Mouse (Mus musculus) heart, adult 11 months (tissue): ENCODE measurements around the gene Polr2j.
A peak's percentile ranks its signal among the peaks of the same experiment; 100 is the strongest.

Experiments
- DNase-seq: peaks from one replicate; pipeline ENCODE4 v3.0.0; 2022

Polr2j gene

DNA sequence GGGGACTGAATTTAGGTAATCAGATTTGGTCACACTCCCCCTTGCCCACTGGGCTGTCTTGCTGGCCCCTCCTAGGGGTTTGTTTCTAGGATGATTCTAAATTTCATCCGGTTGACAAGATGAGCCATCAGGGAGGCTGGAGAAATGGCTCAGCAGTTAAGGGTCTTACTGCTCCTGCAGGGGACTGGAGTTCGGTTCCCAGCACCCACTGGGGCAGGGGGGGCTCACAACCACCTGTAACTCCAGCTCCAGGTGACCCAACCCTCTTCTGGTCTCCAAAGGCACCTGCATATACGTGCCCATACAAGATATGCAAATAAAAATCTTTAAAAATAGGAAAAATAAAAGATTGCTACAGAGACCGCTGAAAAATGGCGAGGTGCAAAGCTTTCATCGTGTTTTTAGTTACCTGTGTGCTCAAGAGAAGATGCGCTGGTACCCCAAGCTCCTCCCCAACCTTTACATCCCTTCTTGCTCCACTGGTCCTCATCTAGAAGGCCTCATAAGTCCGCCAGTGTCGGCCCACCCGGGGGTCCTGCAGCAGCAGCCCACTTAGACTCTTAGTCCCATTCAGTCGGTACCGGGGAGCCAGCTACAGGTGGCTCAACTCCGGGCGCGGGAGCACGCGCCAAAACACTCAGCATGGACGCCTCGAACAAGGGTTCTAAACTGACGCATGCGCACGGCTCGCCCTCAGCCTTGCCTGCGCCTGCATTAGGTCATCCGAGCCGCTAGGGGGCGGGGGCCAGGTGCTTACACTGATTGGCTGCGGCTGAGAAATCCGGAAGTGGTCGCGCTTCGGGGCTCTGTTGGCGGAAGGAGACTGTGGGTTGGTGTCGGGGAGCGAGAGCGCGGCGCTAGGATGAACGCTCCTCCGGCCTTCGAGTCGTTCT lies at the start of gene Polr2j:
TSS of gene Polr2j (plus strand) at position 741 of the 893 bp plus-strand sequence.
- peak; percentile 99 for DNase-seq

DNA sequence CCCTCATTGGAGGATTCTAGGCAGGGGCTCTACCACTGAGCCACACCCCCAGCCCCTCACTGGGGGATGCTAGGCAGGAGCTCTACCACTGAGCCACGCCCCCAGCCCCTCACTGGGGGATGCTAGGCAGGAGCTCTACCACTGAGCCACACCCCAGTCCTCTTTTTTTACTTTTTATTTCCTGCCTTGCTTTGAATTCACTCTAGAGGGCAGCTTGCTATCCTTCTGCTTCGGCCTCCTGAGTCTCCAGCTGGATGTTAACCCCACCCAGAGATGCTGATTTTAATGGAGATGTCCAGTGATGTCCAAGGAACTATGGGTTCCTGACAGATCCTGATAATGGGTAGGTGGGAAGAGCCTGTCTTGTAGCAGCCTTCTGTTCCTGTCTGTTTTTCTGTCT lies 47.0 kb upstream of the Polr2j start:
- no peak for DNase-seq

DNA sequence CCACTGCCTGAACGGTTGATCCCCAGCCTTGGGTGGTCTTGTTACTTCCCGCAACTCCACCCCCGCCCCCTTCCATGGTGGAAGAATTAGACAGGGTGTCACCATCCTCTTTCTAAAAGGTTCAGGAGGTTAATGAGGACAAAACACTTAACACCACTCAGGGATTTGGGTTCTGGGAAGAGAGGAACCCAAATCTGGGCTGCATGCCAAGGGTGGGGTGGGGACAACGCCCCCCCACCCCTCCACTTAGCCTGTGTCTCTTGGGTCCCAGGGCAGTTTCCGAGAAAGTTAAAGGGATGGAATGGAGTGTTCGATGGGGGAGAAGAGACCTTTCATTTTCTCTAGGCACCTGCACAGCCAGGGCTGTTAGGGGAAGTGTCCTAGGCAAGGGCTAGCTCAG lies 43.4 kb upstream of the Polr2j start:
- DNase-seq: no peak

DNA sequence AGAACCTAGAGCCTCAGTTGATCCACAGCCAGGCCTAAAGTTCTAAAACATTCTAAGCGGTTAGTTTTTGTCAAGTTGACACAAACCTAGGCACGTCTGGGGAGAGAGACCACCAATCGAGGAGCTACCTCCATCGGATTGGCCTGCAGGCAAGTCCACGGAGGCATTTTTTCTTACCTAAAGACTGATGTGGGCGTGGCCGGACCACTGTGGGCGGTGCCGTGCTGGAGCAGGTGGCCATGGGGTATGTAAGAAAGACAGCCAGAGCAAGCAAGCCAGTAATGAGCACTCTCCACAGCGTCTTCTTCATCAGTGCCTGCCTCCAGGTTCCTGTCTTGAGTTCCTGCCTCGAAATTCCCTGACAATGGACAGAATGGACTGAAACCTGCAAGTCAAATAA lies 42.9 kb upstream of the Polr2j start:
- no peak for DNase-seq

DNA sequence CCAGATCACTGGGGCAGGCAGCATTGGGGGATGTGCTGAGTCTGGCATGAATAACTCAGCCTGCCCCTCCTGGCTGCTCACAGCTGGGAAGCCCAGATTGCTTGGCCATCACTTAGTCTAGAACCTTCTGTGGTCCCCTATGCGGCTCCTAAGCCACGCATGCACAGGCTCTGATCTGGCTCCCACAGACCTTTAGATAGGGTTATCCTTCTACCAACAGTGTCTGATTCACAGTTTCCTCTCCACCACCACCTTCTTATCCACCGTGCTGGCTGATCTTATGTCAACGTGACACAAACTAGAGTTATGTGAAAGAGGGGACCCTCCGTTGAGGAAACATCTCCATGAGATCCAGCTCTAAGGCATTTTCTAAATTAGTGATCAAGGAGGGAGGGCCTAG lies 41.4 kb upstream of the Polr2j start:
- DNase-seq: no peak

DNA sequence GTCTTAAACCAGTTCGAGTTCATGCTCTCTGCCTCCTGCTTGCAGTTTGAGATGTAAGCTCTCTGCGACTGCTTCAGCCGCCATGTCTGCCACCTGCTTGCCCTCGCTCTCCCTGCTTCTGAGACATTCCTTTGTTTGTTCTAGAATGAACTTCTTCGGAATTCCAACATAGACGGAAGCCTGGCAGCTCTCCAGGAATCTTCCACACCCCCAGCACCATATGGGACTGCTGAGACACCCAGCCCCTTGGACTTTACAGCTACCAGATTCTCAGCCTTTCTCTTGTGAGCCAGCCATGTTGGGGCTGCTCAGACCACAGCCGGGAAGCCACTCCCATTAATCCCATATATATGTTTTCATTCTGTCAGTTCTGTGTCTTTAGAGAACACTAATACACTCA lies 40.1 kb upstream of the Polr2j start:
- no peak for DNase-seq

DNA sequence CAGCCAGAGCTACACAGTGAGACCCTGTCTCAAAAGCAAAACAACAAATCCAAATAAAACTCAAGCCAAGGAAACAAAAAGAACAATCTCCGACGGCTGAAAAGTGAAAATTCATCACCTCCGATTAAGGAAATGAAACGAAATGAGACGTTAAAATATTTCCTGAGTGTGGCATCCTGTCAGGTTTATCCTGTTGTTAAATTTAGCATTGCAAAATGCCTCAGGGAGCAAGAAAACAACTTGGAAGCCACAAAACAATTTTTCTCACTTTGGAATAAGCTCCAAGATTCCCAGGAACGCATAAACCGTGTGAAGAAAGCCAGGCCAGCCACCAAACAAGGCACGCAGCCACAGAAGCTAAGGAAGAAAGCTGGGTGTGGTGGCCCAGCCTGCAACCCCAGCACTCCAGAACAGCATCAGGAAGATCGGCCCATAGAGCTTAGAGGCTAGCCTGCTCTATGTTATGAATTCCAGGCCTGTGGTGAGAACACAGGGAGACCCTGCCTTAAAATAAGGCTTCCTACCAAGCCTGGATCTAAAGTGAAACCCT lies 39.4 kb upstream of the Polr2j start:
- DNase-seq: peak; percentile 96

DNA sequence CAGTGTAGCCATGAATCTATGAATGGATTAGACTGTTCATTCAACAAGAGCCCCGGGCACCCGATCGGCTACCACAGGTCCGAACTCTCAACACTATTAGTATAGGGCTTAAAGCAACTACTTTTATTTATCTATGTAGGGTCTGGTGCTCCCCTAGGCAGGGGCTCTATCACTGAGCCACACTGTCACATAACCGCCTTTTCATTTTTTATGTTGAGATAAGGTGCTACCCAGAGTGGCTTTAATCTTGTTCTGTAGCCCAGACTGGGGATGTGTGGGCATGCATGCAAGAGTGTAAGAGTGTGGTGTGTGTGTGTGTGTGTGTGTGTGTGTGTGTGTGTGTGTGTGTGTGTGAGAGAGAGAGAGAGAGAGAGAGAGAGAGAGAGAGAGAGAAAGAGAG lies 38.3 kb upstream of the Polr2j start:
- DNase-seq: no peak

DNA sequence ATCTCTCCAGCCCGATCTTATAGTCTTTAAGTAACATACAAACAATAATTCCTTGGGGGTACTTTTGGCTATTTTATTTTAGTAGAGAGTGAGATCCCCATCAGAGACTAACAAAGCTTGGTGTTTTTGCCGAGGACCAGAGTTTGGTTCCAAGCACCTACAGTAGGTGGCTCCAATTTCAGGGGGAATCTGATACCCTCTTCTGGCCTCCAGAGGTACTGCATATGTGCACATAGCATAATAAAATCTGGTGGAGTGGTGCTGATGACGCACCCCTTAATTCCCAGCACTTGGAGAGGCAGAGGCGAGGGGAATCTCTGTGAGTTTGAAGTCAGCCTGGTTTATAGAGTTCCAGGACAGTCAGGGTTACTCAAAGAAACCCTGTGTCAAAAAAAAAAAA lies 34.1 kb upstream of the Polr2j start:
- no peak for DNase-seq

DNA sequence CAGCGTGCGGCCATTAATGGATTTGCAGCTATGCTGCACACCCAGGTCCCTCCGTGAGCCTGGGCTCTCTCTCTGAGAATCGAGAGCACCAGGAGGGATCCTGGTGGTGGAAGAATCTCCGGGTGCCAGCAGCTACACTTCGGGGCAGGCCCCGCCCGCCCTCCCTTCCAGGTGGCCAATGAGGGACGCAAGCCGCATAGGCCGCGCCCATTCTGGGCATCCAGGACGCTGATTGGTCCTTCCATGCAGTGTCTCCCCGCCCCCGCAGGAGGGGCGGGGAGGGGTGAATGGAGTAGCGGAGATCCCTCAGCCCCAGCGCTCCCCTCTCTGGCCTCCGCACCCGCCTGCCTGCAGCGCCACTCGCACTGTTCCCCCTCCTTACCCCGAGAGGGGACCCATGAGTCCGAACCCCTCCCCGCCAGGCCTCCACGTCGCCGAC lies 32.7 kb upstream of the Polr2j start, which contains the start of gene Rasa4:
TSS of gene Rasa4 (plus strand) at position 248 of the 439 bp plus-strand sequence.
- peak; percentile 100 for DNase-seq

DNA sequence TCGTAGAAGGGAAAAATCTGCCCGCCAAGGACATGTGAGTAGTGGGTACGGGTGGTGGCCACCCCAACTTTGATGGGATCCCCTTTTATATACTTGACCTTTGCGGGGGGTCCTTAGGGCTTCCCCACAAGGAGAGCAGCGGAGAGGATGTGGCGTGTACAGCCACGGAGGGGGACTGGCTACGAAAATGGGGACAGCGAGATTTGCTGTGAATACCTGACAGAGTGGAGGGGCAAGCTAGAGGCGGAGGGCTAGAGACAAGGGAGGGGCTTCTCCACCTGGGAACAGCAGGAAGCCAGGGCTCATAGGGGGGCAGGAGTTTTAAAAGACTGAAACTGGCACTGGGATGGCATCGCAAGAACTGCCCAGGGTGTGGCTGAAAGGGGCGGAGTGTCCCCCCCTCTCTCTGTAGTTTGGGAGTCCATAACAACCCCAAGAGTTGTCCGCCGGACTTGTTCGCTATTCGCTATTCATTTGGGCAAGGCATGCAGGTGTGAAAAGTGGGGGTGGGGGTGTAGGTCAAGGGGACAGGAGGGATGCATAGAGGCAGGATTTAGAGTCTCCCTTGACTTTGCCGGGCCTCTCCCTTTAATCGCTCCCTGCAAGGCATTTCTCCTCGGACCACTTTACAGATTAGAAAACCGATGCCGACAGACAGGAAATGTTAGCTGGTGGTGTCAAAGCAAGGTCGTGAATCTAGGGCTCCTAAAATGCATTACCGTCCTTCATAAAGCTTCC lies 32.1 kb upstream of the Polr2j start:
- DNase-seq: peak; percentile 96

DNA sequence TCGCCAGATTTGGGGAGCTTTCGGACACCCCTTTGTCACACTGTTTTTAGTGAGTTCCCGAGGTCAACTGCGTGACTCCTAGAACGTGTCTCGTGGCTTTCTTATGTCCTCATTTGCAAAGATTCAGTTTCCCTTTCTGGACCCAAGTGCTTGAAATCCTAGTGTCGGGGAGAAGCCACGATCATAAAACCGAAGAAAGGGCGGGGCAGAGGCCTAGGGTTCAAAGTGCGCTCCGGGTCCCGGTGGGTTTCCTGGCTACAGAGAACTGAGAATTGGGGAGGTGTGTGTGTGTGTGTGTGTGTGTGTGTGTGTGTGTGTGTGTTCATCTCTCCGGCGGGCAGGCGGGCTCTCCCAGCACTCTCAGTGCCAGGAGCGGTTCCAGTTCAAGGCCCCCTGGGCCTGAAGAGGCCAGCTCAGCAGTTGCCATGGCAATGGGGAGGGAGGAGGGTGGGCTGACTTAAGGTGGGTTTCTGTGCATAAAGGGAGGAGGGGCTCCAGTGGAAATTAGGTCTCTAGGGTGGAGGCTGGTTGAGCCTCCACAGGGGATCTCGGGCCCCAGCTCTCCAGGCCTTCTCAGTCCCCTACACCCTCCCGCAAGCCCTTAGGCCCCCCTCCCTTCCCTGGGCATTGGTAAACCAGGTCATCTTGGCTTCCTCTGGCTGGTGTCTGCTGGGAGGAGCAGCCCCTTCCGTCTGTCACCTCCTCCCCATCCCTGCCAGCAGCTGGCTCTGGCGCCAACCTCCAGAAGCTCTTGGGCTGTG lies 31.4 kb upstream of the Polr2j start:
- peak; percentile 95 for DNase-seq

DNA sequence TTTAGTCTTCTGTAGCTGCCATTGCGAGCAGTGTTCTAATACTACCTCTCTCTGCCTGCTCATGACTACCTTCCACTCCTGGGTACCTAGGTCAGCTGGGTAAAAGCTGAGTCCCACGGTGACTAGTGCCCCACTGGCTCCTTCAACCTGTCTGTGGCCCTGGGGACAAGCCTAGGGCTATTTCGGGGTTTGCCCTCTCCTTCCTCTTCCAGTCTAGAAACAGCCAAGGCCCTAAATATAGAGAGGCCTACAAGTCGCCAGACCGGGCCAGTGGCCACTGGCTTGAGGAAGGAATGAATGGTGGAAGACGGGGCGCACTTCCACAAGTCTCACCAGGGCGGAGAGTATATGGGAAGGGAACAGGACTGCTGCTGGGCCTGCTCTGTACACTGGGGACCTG lies 30.1 kb upstream of the Polr2j start:
- peak; percentile 95 for DNase-seq

DNA sequence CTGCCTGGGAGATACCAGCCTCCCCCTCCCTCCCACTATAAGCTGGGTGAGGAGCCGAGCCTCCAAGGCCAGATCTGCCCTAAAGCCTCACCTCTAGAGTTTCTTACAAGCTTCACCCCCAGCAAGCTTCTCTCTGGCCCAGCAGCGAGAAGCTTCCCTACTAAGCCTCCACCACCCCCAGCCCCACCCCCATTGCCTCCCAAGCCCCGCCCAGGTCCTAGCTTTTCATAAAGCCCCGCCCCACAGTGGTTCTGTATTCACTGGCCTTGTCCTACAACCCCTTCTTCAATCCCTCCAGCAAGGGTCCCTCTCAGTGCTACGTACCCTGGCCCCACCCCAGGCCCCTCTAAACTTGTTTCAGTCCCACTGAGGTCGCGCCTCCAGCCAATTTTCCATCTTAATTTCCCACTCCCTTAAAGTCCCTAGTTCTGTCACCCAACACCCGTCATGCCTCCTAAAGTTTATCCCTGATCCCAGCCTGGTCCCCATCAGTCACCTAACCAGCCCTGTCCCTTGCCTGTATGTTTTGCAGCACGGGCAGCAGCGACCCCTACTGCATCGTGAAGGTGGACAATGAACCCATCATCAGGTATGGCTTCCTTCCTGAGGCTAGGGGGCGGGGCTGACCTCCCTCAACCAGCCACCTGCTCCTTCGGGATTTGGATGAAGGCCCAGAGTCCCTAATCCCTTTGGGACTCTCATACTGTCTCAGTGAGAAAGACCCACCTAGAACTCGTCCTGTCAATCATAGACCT lies 27.4 kb upstream of the Polr2j start:
- DNase-seq: no peak

DNA sequence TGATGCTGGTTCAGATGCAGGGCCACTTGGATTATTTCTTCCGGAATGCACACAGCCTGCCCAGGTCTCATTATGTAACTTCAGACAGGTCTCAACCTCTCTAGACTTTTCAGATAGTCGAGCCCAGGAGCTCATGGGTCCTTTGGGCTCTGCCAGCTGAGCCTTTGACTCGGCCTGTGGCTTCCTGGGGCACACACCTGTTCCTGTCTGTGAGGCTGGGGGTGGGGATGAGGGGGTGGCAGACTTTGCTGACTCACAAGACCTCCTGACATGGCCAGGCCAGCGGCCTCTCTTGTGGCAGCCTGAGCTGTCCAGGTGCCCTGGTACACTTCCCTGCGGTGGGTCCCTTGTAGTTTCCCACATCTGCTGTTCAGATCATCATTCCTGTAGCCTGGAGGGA lies 24.5 kb upstream of the Polr2j start:
- no peak for DNase-seq

DNA sequence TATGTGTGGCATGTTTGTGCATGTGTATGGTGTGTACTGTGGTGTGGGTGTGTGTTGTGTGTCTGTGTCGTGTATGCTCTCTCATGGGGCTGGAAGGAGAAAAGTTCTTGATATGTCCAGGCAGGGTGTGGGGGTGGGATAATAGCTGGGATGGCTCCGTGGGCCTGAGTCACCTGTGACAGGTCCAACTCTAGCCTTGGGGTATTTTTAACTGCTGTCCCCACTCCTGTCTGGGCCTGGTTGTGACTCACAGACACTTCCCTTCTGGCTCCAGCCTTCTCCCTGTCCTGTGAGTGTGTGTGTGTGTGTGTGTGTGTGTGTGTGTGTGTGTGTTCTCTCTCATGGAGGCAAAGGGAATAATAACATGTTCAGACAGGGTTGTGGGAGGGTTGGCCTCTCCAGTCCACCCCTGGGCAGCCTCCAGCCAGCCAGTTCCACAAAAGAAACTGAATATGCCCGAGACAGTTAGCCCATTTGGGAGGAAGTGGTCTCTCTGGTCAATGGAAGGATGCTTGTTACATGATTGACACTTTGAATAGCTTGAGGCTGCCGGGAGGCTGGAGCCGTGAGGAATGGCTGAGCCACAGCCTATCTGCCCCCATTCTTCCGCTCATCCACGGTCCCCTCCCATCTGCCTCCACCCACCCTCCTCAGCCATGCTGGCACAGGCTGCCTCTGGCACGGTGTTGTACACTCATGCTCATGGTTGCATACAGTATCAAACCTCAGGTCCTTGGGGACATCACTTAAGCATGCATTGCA lies 22.0 kb upstream of the Polr2j start:
- no peak for DNase-seq

DNA sequence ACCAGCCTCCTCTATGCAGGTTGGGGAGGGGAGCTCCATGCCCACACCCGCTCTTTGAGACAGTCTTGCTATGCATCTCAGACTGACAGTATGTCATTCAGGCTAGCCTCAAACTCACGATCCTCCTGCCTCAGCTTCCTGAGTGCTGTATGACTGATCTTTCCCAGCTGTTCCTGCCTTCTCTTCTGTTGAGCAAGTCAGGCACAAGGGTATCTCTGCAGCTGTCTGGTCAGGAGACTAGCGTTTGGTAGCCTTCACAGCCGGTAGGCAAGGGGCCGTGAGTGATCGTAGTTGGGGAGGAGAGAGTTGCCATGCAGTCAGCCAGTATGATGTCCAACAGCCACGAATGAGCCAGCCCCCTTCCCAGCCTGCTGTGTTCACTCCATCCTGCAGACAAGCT lies 21.3 kb upstream of the Polr2j start:
- DNase-seq: no peak

DNA sequence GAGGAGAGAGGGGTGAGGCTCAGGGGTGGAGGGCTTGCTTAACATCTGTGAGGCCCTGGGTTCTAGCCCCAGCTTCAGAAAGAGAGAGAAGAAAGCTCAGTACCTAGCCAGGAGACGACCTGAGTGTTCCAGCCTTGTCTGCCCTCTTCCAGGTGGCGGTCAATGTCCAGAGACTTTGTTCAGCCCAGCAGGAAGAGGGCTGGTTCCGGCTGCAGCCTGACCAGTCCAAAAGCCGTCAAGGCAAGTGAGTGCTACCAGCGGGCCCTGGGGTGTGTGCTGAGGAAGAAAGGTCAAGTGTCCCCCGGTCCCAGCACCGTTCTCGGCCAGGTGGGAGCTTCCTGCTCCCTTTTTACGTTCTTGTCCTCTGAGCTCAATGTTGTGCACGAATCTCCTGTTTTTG lies 17.9 kb upstream of the Polr2j start:
- no peak for DNase-seq

DNA sequence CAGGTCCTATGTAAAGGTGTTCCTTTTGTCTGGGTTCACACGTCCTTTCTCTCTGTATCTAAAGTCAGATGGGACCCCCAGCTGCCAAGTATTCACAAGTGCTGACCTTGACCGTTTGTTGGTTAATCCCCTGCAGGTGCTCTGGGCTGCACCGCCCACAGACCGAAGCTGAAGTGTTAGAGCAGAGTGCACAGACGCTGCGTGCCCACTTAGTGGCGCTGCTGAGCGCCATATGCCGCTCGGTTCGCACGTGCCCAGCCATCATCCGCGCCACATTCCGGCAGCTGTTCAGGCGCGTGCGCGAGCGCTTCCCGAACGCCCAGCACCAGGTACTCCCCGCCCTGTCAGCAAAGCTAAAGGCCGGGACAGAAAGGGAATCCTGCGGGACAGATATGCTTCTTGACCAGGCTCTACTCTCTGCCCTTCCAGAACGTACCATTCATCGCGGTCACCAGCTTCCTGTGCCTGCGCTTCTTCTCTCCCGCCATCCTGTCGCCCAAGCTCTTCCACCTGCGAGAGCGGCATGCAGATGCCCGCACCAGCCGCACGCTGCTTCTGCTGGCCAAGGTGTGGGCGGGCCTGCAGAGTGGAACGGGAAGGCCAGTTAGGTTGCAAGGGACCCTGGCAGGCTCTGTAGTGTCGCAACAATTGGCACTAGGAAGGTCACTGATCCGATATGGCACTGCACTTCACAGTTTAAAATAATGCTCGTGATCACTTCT lies 14.2 kb upstream of the Polr2j start:
- DNase-seq: no peak

DNA sequence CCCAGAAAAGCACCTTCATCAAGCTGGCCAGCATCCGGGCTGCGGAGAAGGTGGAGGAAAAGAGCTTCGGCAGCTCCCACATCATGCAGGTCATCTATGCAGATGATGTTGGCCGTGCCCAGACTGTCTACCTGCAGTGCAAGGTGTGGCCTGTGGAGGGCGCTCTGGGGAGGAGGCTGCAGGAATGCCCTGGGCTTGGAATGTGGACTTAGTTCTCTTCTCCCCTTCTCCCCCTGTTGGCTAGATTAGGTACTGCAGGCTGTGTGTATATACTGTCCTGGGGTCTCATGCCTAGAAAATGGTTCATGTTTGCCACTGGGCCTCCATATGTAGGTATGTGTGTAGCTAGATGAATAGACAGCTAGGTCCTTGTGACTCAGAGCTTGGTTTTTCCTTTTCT lies 11.9 kb upstream of the Polr2j start:
- DNase-seq: no peak

DNA sequence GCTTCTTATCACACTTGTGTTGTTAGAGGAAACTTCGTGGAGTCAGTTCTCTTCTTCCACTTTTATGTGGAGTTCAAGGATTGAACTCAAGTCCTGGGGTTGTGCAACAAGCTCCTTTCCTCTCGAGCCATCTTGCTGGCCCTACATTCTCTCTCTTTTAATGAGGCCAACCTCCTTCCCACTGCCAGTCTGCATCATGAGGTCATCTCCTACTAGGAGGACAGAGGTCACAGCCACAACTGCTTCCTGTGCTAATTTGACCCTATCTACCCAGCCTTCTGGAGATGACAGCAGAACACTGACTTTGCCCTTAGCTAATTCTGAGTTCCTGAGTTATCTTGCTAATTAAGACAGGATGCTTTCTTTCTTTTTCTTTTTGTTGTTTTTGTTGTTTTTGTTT lies 7.9 kb upstream of the Polr2j start:
- DNase-seq: no peak
